Mouse (Mus musculus) stomach, postnatal 0 days (tissue): ENCODE results near the gene Mgat4e.

ENCODE experiments used
- CTCF ChIP-seq: IDR thresholded peaks from 2 replicates; pipeline ENCODE4 v1.5.1; 2016; ENCODE audit warnings: antibody characterized with exemption, low read depth, mild to moderate bottlenecking, moderate library complexity
- EP300 ChIP-seq: optimal IDR thresholded peaks from 2 replicates; pipeline ENCODE3; 2016; ENCODE audit warnings: antibody characterized with exemption

DNA sequence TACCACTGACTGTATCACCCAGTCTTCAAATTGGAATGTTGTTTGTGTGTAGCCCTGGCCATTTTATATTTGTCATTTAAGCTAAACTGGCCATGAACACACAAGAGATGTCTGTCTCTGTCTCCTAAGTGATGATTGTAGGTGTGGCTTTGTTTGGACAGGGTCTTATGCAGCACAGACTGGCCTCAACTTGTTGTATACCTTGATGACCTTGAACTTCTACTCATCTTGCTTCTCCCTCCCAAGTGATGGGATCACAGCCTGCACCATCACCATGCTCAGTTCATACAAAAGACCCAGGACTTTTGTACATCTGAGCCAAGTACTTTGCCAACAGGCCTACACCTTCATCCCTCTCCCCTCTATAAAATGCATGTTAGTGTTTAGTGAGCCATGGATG lies 40.2 kb upstream of the Mgat4e start:
- TF ChIP-seq CTCF (no peak), EP300 (no peak)
